Mouse (Mus musculus) spleen, adult 2 months (tissue): ENCODE data around the gene Rpap3. TPM values are rescaled to one million over a fixed set of nuclear protein-coding genes. Genes with fewer than 3 reads are reported as not detected.

Experiments
- DNase-seq, 2 experiments: peaks; one replicate each; pipeline versions ENCODE4 v3.0.0 to v3.0.0-alpha.2; 2012 to 2021; ENCODE audit warnings: low spot score in 2 of 2, low read depth in 1 of 2
- H3K27ac ChIP-seq: fragments of 200-500 bp; 2 replicates; pipeline ENCODE4 v1.5.1; 2012; ENCODE audit warnings: low read length, inconsistent platforms; ENCODE audit not compliant: insufficient read depth
- H3K27me3 ChIP-seq: fragments of 200-500 bp; 2 replicates; pipeline ENCODE4 v1.6.1; 2012; ENCODE audit warnings: mild to moderate bottlenecking, moderate library complexity, low read length, inconsistent platforms; ENCODE audit not compliant: control insufficient read depth, insufficient read depth
- H3K36me3 ChIP-seq: fragments of 200-500 bp; 2 replicates; pipeline ENCODE4 v1.6.1; 2012; ENCODE audit warnings: mild to moderate bottlenecking, low read length, inconsistent platforms; ENCODE audit not compliant: control insufficient read depth, insufficient read depth
- H3K4me1 ChIP-seq: fragments of 200-500 bp; 2 replicates; pipeline ENCODE4 v1.6.1; 2011; ENCODE audit warnings: inconsistent platforms; ENCODE audit not compliant: control insufficient read depth, insufficient read depth, insufficient read length
- H3K4me3 ChIP-seq: fragments of 200-500 bp; 2 replicates; pipeline ENCODE4 v1.5.1; 2011; ENCODE audit warnings: mild to moderate bottlenecking, inconsistent platforms; ENCODE audit not compliant: insufficient read depth, insufficient read length; ENCODE audit errors: extremely low read depth
- CTCF ChIP-seq: fragments of 200-500 bp; IDR thresholded peaks from 2 replicates; pipeline ENCODE4 v1.5.1; 2011; ENCODE audit warnings: mild to moderate bottlenecking, inconsistent platforms; ENCODE audit not compliant: insufficient read depth, insufficient read length, insufficient replicate concordance; ENCODE audit errors: extremely low read depth
- POLR2A ChIP-seq: fragments of 200-500 bp; IDR thresholded peaks from 2 replicates; pipeline ENCODE4 v1.6.1; 2011; ENCODE audit warnings: low read depth, low read length, inconsistent platforms
- WGBS: fragments of 180-500 bp; shearing (Covaris S2); methylation state at CpG from one replicate; pipeline ENCODE4 v1.1.7; 2018; 5-methylcytosine and 5-hydroxymethylcytosine counted together
- polyA plus RNA-seq: library from polyadenylated mRNA; depleted of rRNA; stranded (reverse); fragments of >200 nt; gene quantifications from 2 replicates; pipeline ENCODE4 v1.2.3, GENCODE M21; 2012

Gene Rpap3
- polyA plus RNA-seq, 1 experiment = 2.1 TPM

DNA sequence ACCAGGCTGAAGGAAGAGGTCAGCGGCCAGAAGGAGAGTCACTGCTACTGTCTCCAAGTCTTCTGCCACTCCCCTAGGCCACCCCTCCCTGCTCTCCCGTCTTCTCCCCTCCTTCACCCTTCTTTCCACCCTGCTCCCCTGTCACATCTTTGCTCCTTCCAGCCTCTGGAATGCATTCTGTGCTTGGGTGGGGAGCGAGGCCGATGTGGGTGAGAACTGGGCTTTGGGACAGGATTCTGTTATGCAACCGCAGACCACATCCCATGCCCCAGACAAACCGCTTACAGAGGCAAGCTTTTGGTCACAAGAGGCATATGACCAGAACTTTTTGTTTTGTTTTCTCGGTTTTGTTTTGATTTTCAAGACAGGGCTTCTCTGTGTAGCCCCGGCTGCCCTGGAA is 21.4 kb upstream of the Rpap3 start:
- WGBS = 21% methylated on average over 8 of the region's 8 CpGs
- no peaks in the 10 kb centered on the region for H3K27me3 ChIP-seq

DNA sequence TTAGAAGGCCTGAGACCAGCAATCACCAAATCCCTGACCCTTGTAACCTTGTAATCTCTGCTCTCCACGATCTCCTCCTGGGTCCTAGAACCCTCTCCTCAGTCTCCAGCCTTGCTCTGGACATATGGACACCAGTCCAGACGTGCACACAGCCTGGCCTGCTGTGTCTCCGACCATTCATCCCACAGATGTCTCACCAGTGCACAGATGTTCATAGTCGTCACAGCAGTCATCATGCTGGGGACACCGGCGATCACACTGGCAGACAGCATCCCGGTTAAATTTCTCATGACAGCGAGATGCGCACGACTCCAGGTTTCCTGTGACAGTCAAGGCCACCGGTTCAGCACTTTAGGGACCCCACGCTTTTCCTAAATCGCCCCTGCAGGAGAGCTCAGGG is 20.7 kb upstream of the Rpap3 start:
- Histone ChIP-seq H3K27ac (peak overlapping the region; percentile 42; the same call in 1 of the 2 replicates), H3K4me3 (no peak overlapping the region), H3K27me3 (no peaks in the 10 kb centered on the region), H3K36me3 (no peaks in the 10 kb centered on the region), H3K4me1 (peaks cover 25% of the 10 kb centered on the region; the same call in 1 of the 2 replicates)
- DNase-seq = no peak
- 77% methylated on average over 13 of the region's 13 CpGs for WGBS
- no peak for TF ChIP-seq CTCF
- TF ChIP-seq POLR2A = no peak

More for the DNA sequence above, 21.4 kb upstream of the Rpap3 start:
- Histone ChIP-seq H3K27ac (peak overlapping the region; percentile 42), H3K4me1 (peaks cover 21% of the 10 kb centered on the region; the same call in 1 of the 2 replicates), H3K36me3 (no peaks in the 10 kb centered on the region), H3K4me3 (no peak overlapping the region)
- DNase-seq = no peak
- TF ChIP-seq POLR2A (no peak), CTCF (no peak)

DNA sequence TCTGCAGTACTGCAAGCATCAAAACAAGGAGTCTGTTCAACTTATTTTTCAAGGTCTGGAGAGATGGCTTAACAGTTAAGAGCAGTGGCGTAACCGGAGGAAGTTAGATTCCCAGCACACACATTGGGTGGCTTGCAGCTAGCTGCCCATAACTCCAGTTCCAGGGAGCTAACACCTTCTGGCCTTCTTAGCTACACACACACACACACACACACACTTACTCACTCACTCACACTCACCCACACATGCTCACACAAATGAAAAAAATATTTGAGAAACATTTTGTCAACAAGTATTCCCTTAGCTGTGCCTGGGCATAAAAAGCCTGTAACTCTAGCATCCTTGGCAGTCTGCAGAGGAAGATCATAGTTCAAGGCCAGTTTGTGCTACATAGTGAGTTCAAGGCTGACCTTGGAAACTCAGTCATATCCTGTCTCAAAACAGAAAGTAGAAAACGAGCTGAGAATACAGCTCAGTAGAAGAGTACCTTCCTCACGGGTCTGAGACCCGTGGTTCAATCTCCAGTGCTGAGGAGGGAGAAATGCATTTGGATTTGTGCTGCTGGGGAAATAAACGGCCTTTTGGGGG is 19.7 kb upstream of the Rpap3 start:
- H3K27ac ChIP-seq = no peak overlapping the region
- no peak for DNase-seq
- WGBS = 41% methylated on average over 6 of the region's 6 CpGs
- peaks cover 34% of the 10 kb centered on the region; the same call in 1 of the 2 replicates for H3K4me1 ChIP-seq
- H3K36me3 ChIP-seq = no peaks in the 10 kb centered on the region
- H3K4me3 ChIP-seq = no peak overlapping the region
- TF ChIP-seq CTCF (no peak), POLR2A (no peak)
- no peaks in the 10 kb centered on the region for H3K27me3 ChIP-seq

DNA sequence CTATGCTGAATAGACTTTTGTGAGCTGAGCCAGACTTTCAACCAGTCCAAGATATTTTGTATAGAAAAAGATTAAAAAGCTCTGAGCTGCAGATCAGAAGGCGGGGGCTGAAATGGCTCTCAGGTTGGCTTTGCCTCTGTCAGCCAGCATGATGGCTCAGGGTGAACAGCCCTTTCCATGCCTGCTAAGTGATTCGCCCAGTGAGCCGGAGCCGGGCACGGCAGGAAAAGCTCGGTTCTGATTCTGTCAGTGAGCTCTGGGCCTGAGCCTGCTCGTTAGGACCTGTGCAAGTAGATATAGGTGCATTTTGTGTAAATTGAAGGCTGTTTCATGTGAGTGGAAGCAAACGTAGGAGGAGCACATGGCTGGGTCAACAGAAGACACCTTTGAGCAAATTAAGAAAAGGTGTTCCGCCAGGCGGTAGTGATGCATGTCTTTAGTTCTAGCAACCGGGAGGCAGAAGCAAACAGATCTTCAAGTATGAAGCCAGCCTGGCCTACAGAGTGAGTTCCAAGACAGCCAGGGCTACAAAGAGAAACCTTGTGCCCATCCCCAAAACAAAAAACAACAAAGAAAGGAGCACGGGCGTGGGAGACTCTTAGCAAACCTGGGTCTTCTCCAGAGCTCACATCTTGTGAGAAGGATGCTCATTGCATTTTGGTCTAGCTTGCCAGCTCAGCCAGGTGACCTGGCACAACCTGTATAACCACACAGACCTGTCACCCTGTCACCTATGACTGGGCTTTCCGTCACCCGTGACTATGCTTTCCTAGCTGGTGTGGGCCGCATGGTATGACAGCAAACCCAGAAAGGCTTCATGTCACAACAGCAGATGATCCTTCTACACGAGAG is 18.9 kb upstream of the Rpap3 start:
- TF ChIP-seq POLR2A (no peak), CTCF (no peak)
- Histone ChIP-seq H3K4me1 (peaks cover 37% of the 10 kb centered on the region; the same call in 1 of the 2 replicates), H3K4me3 (no peak overlapping the region), H3K27ac (no peak overlapping the region), H3K36me3 (no peaks in the 10 kb centered on the region), H3K27me3 (no peaks in the 10 kb centered on the region)
- 82% methylated on average over 17 of the region's 17 CpGs for WGBS
- no peak for DNase-seq

DNA sequence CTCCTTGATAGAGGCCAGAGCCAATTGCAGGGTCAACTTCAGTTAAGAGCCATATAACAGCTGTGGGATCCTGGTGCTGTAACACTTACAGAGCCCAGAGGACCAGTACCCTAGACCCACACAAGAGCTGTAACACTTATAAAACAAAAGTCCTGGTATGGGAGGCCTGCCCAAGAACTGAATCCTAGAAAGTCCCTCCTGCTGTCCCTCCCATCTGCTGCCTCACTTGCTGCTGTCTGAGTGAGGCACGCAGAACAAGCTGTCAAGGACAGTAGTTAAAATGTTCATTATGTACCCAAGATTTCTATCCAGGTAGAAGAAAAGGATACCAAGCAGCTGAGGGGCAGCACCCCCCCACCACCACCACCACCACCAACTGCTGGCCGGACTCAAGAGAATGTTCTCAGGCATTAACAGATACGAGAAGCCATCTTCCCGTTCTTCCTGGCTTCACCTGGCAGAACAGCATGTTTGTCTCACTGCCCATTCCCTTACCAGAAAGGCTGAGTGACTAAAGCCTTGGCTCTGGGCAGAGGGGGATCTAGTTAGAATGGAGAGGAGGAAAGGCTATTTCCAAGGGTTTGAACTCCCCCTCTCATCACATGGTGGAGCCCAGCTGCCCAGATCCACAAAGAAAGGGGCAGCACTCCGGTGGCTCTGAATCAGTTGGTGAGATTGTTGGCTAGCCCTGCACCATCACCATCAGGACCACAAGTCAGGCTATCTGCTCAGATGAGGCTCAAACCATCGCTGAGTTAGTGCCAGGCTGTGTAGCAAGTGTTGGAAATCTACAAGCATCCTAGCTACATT is 18.1 kb upstream of the Rpap3 start:
- H3K36me3 ChIP-seq = no peaks in the 10 kb centered on the region
- no peak for DNase-seq
- no peak overlapping the region for H3K27ac ChIP-seq
- H3K27me3 ChIP-seq = no peaks in the 10 kb centered on the region
- TF ChIP-seq CTCF (no peak), POLR2A (no peak)
- no peak overlapping the region for H3K4me3 ChIP-seq
- peaks cover 30% of the 10 kb centered on the region; the same call in 1 of the 2 replicates for H3K4me1 ChIP-seq
- WGBS = 88% methylated on average over 6 of the region's 6 CpGs

DNA sequence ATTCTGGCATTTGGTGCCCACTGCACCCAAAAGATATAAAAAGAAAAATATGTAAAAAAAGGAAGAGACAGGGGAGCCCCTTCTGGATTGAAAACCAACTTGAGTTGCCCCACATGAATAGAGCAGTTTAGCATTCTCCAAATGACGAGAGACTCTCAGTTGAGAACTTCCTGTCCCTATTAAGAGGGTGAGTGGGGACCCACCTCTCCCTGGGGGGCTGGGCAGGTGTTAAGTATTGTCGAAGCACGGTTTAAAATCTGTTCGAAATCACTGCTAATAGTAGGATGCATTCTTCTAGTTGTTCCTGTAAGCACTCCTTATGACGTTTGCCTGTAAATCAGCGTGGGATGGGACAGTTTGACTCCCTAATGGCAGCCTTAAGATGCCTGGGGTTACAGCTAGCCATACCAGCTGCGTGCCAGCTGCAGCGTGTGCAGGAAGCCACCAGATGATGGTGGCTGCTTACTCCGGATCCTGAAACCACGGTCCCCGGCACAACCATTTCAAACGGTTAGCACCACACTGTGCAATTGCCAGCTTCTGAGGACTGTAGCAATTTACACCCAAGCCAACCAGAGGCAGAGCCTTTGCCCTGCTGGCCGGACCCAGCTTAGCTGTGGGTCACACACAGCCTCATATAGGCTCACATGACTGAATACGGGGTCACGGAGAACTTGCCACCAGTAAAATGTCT is 15.5 kb upstream of the Rpap3 start:
- peaks cover 19% of the 10 kb centered on the region; the same call in 1 of the 2 replicates for H3K4me1 ChIP-seq
- H3K27me3 ChIP-seq = no peaks in the 10 kb centered on the region
- peak overlapping the region; percentile 63 for H3K27ac ChIP-seq
- H3K4me3 ChIP-seq = no peak overlapping the region
- no peak for TF ChIP-seq CTCF
- 6% methylated on average over 15 of the region's 15 CpGs for WGBS
- H3K36me3 ChIP-seq = no peaks in the 10 kb centered on the region
- peak in 1 of 2 experiments; percentile 35 for DNase-seq
